Mouse (Mus musculus): ENCODE measurements around the gene Lgi4. TPM values are rescaled to one million over a fixed set of nuclear protein-coding genes. Genes with fewer than 3 reads are reported as not detected.

Lgi4 gene
- total RNA-seq, 1 experiment, result 0.18 TPM

DNA sequence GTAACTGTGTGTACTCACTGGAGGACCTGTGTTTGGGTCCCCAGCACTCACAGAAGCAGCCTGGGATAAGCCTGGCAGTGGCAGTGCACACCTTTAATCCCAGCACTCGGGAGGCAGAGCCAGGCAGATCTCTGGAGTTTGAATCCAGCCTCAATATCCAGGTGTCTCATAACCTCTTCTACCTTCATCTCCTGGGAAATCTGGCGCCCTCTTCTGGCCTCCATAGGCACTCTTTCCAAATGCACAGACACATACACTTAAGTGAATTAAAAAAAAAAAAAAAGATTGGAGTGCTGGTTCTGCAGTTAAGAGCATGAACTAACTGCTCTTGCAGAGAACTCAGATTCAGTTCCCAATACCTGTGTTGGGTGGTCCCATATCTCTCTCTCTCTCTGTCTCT is 28.4 kb upstream of the Lgi4 start:
- peak; percentile 63 for DNase-seq (ENCODE audit: low read depth, low spot score)
- Histone ChIP-seq H3K36me3 (ENCODE audit: control insufficient read depth, insufficient read depth, low read length, poor library complexity, severe bottlenecking) (no peaks in the 10 kb centered on the region), H3K4me1 (ENCODE audit: control insufficient read depth in 2 of 2, insufficient read depth in 2 of 2, low read length in 2 of 2, poor library complexity in 1 of 2) (peaks cover 0 to 6% of the 10 kb centered on the region in 2 experiments; a peak in 1 of 4 replicates), H3K27ac (ENCODE audit: insufficient read depth, low read depth, low read length, poor library complexity, severe bottlenecking) (no peak overlapping the region), H3K9me3 (ENCODE audit: control insufficient read depth, insufficient read depth, low read depth, low read length) (no peaks in the 10 kb centered on the region), H3K4me3 (ENCODE audit: insufficient read depth in 1 of 2, low read depth in 1 of 2, low read length in 2 of 2, poor library complexity in 1 of 2, severe bottlenecking in 1 of 2) (no peak overlapping the region), H3K9ac (ENCODE audit: insufficient read depth, low read depth, low read length, poor library complexity, severe bottlenecking) (no peak overlapping the region)
- no peak for TF ChIP-seq ZC3H11A (IDR thresholded peaks at IDR 0.05; ENCODE audit: borderline replicate concordance, low read depth, low read length)
- peak; percentile 97 for TF ChIP-seq ZNF384 (IDR thresholded peaks at IDR 0.05; ENCODE audit: low read depth, low read length)
- in situ Hi-C loops (cut with MboI; ENCODE audit: low sequenced_read_pairs in 2 of 2, unreplicated experiment in 2 of 2), result no loop called here

- in situ Hi-C loops (cut with MboI; ENCODE audit: low sequenced_read_pairs in 2 of 2, unreplicated experiment in 2 of 2), result no loop called here
- Histone ChIP-seq H3K4me3 (ENCODE audit: insufficient read depth in 1 of 2, low read depth in 1 of 2, low read length in 2 of 2, poor library complexity in 1 of 2, severe bottlenecking in 1 of 2) (no peak overlapping the region), H3K4me1 (ENCODE audit: control insufficient read depth in 2 of 2, insufficient read depth in 2 of 2, low read length in 2 of 2, poor library complexity in 1 of 2) (peaks cover 0 to 7% of the 10 kb centered on the region in 2 experiments; a peak in 1 of 4 replicates), H3K9me3 (ENCODE audit: control insufficient read depth, insufficient read depth, low read depth, low read length) (no peaks in the 10 kb centered on the region), H3K9ac (ENCODE audit: insufficient read depth, low read depth, low read length, poor library complexity, severe bottlenecking) (no peak overlapping the region), H3K36me3 (ENCODE audit: control insufficient read depth, insufficient read depth, low read length, poor library complexity, severe bottlenecking) (no peaks in the 10 kb centered on the region), H3K27ac (ENCODE audit: insufficient read depth, low read depth, low read length, poor library complexity, severe bottlenecking) (no peak overlapping the region)
- TF ChIP-seq ZNF384 (IDR thresholded peaks at IDR 0.05; ENCODE audit: low read depth, low read length), result no peak
- no peak for DNase-seq (ENCODE audit: low read depth, low spot score)
Observed at GRCm38 (mm10) chr7:31031731-31032130, 27.4 kb upstream of the Lgi4 start.

DNA sequence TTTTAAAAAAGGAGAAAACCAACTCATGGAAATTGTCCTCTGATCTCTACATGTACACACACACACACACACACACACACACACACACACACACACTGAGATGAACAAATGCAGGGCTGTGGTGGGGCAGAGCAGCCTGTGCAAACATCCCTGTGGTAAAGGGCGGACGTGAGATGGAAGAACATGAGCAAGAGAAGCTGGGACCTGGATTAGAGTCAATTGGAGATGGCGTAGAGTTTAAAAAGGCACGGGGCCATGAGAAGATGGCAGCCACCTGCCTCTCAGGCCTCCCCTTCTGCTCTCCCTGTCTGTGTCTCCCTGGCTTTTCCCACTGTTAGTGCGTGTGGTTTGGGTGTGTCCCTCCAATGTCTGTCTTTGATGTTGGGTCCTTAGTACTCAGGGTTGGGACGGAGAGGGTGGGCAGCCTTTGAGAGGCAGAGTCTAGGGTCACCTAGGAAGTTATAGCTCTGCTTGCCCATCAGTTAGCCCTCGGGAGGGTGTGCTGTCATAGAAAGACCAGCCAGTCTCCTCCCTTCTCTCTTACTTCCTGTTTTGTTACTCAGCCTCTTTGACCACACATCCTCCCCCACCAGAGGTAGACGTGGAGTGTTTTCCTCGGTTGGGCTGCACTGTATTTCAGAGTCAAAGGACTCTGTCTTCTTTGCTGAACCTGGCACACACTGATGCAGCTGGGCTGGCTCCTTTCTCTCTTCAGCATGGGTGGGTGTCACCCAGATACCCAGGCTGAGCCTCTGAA is 25.6 kb upstream of the Lgi4 start:
- no peak overlapping the region for H3K9ac ChIP-seq (ENCODE audit: insufficient read depth, low read depth, low read length, poor library complexity, severe bottlenecking)
- H3K27ac ChIP-seq (ENCODE audit: insufficient read depth, low read depth, low read length, poor library complexity, severe bottlenecking), result no peak overlapping the region
- H3K36me3 ChIP-seq (ENCODE audit: control insufficient read depth, insufficient read depth, low read length, poor library complexity, severe bottlenecking), result no peaks in the 10 kb centered on the region
- TF ChIP-seq CHD2 (IDR thresholded peaks at IDR 0.05; ENCODE audit: low read depth, low read length), result no peak
- TF ChIP-seq ZC3H11A (IDR thresholded peaks at IDR 0.05; ENCODE audit: borderline replicate concordance, low read depth, low read length), result no peak
- no peak for TF ChIP-seq ZNF384 (IDR thresholded peaks at IDR 0.05; ENCODE audit: low read depth, low read length)
- TF ChIP-seq MAFK (IDR thresholded peaks at IDR 0.05; ENCODE audit: insufficient read depth, low read depth, low read length), result no peak
- TF ChIP-seq HCFC1 (IDR thresholded peaks at IDR 0.05; ENCODE audit: borderline replicate concordance, insufficient read depth, low read length), result no peak
- in situ Hi-C loops (cut with MboI; ENCODE audit: low sequenced_read_pairs in 2 of 2, unreplicated experiment in 2 of 2), result no loop called here
- no peak overlapping the region for H3K4me3 ChIP-seq (ENCODE audit: insufficient read depth in 1 of 2, low read depth in 1 of 2, low read length in 2 of 2, poor library complexity in 1 of 2, severe bottlenecking in 1 of 2)
- H3K4me1 ChIP-seq (ENCODE audit: control insufficient read depth in 2 of 2, insufficient read depth in 2 of 2, low read length in 2 of 2, poor library complexity in 1 of 2), result peaks cover 0 to 11% of the 10 kb centered on the region in 2 experiments; a peak in 1 of 4 replicates
- DNase-seq (ENCODE audit: low read depth, low spot score), result no peak
- H3K9me3 ChIP-seq (ENCODE audit: control insufficient read depth, insufficient read depth, low read depth, low read length), result no peaks in the 10 kb centered on the region

GRCm38 (mm10) chr7:31034789-31035188 is 24.4 kb upstream of the Lgi4 start:
- Histone ChIP-seq H3K9me3 (ENCODE audit: control insufficient read depth, insufficient read depth, low read depth, low read length) (no peaks in the 10 kb centered on the region), H3K9ac (ENCODE audit: insufficient read depth, low read depth, low read length, poor library complexity, severe bottlenecking) (no peak overlapping the region), H3K36me3 (ENCODE audit: control insufficient read depth, insufficient read depth, low read length, poor library complexity, severe bottlenecking) (no peaks in the 10 kb centered on the region), H3K4me3 (ENCODE audit: insufficient read depth in 1 of 2, low read depth in 1 of 2, low read length in 2 of 2, poor library complexity in 1 of 2, severe bottlenecking in 1 of 2) (no peak overlapping the region), H3K4me1 (ENCODE audit: control insufficient read depth in 2 of 2, insufficient read depth in 2 of 2, low read length in 2 of 2, poor library complexity in 1 of 2) (peaks cover 0 to 11% of the 10 kb centered on the region in 2 experiments; a peak in 1 of 4 replicates), H3K27ac (ENCODE audit: insufficient read depth, low read depth, low read length, poor library complexity, severe bottlenecking) (no peak overlapping the region)
- no peak for TF ChIP-seq HCFC1 (IDR thresholded peaks at IDR 0.05; ENCODE audit: borderline replicate concordance, insufficient read depth, low read length)
- no peak for TF ChIP-seq CHD2 (IDR thresholded peaks at IDR 0.05; ENCODE audit: low read depth, low read length)
- no peak for TF ChIP-seq MAFK (IDR thresholded peaks at IDR 0.05; ENCODE audit: insufficient read depth, low read depth, low read length)
- no peak for TF ChIP-seq ZC3H11A (IDR thresholded peaks at IDR 0.05; ENCODE audit: borderline replicate concordance, low read depth, low read length)
- TF ChIP-seq ZNF384 (IDR thresholded peaks at IDR 0.05; ENCODE audit: low read depth, low read length), result no peak
- DNase-seq (ENCODE audit: low read depth, low spot score), result no peak
- in situ Hi-C loops (cut with MboI; ENCODE audit: low sequenced_read_pairs in 2 of 2, unreplicated experiment in 2 of 2), result no loop called here

DNA sequence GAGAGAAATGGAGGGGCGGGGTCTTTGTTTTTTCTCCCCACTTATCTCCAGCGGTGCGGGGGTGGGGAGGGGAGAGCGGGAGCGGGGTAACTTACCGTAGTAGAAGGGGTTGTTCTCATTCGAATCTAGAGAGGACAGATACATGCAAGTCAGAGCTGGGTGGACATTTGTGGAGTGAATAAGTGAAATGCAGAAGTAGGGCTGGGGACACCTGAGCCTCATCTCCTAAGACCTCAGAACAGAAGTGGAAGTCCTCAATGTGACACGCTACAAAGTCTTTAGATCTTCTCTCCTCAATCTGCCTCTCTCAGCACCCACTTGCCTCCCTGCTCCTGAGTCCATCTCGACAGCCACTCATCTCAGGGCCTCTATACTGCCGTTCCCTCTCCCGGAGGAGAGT is 23.9 kb upstream of the Lgi4 start:
- in situ Hi-C loops (cut with MboI; ENCODE audit: low sequenced_read_pairs in 2 of 2, unreplicated experiment in 2 of 2), result no loop called here
- no peak overlapping the region for H3K9ac ChIP-seq (ENCODE audit: insufficient read depth, low read depth, low read length, poor library complexity, severe bottlenecking)
- no peaks in the 10 kb centered on the region for H3K36me3 ChIP-seq (ENCODE audit: control insufficient read depth, insufficient read depth, low read length, poor library complexity, severe bottlenecking)
- no peak for DNase-seq (ENCODE audit: low read depth, low spot score)
- no peak overlapping the region for H3K27ac ChIP-seq (ENCODE audit: insufficient read depth, low read depth, low read length, poor library complexity, severe bottlenecking)
- H3K4me3 ChIP-seq (ENCODE audit: insufficient read depth in 1 of 2, low read depth in 1 of 2, low read length in 2 of 2, poor library complexity in 1 of 2, severe bottlenecking in 1 of 2), result no peak overlapping the region
- peaks cover 0 to 11% of the 10 kb centered on the region in 2 experiments; a peak in 1 of 4 replicates for H3K4me1 ChIP-seq (ENCODE audit: control insufficient read depth in 2 of 2, insufficient read depth in 2 of 2, low read length in 2 of 2, poor library complexity in 1 of 2)
- TF ChIP-seq CHD2 (IDR thresholded peaks at IDR 0.05; ENCODE audit: low read depth, low read length) (no peak), ZC3H11A (IDR thresholded peaks at IDR 0.05; ENCODE audit: borderline replicate concordance, low read depth, low read length) (no peak), MAFK (IDR thresholded peaks at IDR 0.05; ENCODE audit: insufficient read depth, low read depth, low read length) (no peak), HCFC1 (IDR thresholded peaks at IDR 0.05; ENCODE audit: borderline replicate concordance, insufficient read depth, low read length) (no peak), ZNF384 (IDR thresholded peaks at IDR 0.05; ENCODE audit: low read depth, low read length) (no peak)
- H3K9me3 ChIP-seq (ENCODE audit: control insufficient read depth, insufficient read depth, low read depth, low read length), result no peaks in the 10 kb centered on the region
